Mouse (Mus musculus) stomach, embryonic 16.5 days (tissue): ENCODE measurements at regions not wholly inside any gene's neighbourhood (a gene's known extent, or its start where the extent isn't known, plus 50 kb on each side); places are given as distances from the start of the nearest gene placed in this dataset.
A peak's percentile ranks its signal among the peaks of the same experiment; 100 is the strongest.

ENCODE experiments used
- ATAC-seq: fragments of 200-750 bp; cut with Nextera tagmentation; 2 replicates; pipeline ENCODE4 v1.8.0; 2017; ENCODE audit warnings: moderate number of reproducible peaks, moderate TSS enrichment; ENCODE audit not compliant: insufficient read depth, low FRiP score
- H3K27ac ChIP-seq: fragments of 300-500 bp; sonication (generic); 2 replicates; pipeline ENCODE4 v1.5.1; 2014; ENCODE audit warnings: low read length
- H3K27me3 ChIP-seq: fragments of 300-500 bp; sonication (generic); 2 replicates; pipeline ENCODE4 v1.6.1; 2014; ENCODE audit warnings: low read length, control low read depth, mixed read lengths; ENCODE audit not compliant: control insufficient read depth, insufficient read depth
- H3K36me3 ChIP-seq: fragments of 300-500 bp; sonication (generic); 2 replicates; pipeline ENCODE4 v1.6.1; 2014; ENCODE audit warnings: low read length; ENCODE audit not compliant: control insufficient read depth, insufficient read depth
- H3K4me1 ChIP-seq: fragments of 300-500 bp; sonication (generic); 2 replicates; pipeline ENCODE4 v1.6.1; 2014; ENCODE audit warnings: low read length, control low read depth, mixed read lengths; ENCODE audit not compliant: control insufficient read depth, insufficient read depth
- H3K4me2 ChIP-seq: fragments of 300-500 bp; sonication (generic); 2 replicates; pipeline ENCODE4 v1.6.1; 2014; ENCODE audit warnings: low read depth, low read length, mixed read lengths
- H3K4me3 ChIP-seq: fragments of 300-500 bp; sonication (generic); replicated peaks from 2 replicates; pipeline ENCODE4 v1.5.1; 2014; ENCODE audit warnings: mild to moderate bottlenecking, low read length
- H3K9ac ChIP-seq: fragments of 300-500 bp; sonication (generic); 2 replicates; pipeline ENCODE4 v1.6.1; 2014; ENCODE audit warnings: low read length
- H3K9me3 ChIP-seq: fragments of 300-500 bp; sonication (generic); replicated peaks from 2 replicates; pipeline ENCODE4 v1.6.1; 2016; ENCODE audit warnings: low read length, control low read depth; ENCODE audit not compliant: control insufficient read depth
- WGBS: fragments of 180-500 bp; shearing (Covaris S2); extraction: QIAGEN DNeasy Blood & Tissue Kit; methylation state at CpG from one replicate; pipeline ENCODE4 v1.1.7; 2014; 5-methylcytosine and 5-hydroxymethylcytosine counted together

DNA sequence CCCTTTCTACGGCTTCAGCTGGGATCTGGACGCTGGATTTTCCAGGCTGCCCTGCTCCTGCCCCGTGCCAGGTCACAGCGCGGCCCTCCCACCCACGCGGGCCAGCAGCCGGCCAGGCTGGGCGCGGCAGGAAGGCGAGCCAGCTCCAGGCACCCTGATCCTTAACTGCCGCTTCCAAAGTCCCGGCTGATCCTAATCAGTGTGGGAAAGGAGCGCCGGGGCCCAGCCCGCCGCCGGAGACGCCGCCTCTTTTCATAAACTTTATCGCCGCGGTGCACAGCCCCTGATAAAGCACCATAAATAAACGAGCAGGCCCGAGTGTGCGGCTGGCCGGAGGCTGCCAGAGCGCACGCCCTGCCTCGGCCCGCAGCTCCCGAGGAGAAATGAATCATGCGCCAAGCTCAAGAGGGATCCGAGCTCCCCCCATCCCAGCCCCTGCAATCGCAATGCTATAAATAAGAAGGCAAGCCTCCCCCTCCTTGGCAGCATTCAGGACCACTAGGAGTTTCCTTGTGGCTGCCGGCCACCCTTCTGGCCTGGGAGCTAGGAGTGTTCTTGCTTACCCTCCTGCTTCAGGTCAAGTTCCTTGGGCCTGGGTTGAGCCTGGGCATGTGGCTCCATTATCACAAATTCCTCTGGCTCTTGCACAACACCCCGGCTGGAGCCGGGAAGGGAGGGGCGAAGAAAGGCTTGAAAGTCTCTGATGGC is 118.1 kb upstream of the Hes1 start:
- H3K9ac ChIP-seq = peak overlapping the region; percentile 73
- WGBS = 2% methylated on average over 39 of the region's 39 CpGs
- peak; percentile 92 for ATAC-seq

GRCm38 (mm10) chr16:29946966-29947365 is 117.2 kb upstream of the Hes1 start:
- no peaks in the 10 kb centered on the region for H3K9me3 ChIP-seq
- no peak overlapping the region for H3K4me2 ChIP-seq

More for the DNA sequence above, 118.1 kb upstream of the Hes1 start:
- no peaks in the 10 kb centered on the region for H3K27me3 ChIP-seq
- H3K4me3 ChIP-seq = peak overlapping the region; percentile 38
- H3K9me3 ChIP-seq = no peaks in the 10 kb centered on the region
- H3K27ac ChIP-seq = peak overlapping the region; percentile 98
- H3K4me2 ChIP-seq = peak overlapping the region; percentile 64
- no peaks in the 10 kb centered on the region for H3K36me3 ChIP-seq
- H3K4me1 ChIP-seq = peaks cover 28% of the 10 kb centered on the region

GRCm38 (mm10) chr16:29947670-29948069 is 116.5 kb upstream of the Hes1 start:
- Histone ChIP-seq H3K4me3 (no peak overlapping the region), H3K36me3 (no peaks in the 10 kb centered on the region), H3K9me3 (no peaks in the 10 kb centered on the region), H3K4me1 (peaks cover 28% of the 10 kb centered on the region), H3K27ac (peak overlapping the region; percentile 9; the same call in 1 of the 2 replicates), H3K9ac (no peak overlapping the region), H3K27me3 (no peaks in the 10 kb centered on the region), H3K4me2 (no peak overlapping the region)
- ATAC-seq = no peak
- 78% methylated on average over 5 of the region's 5 CpGs for WGBS

More at GRCm38 (mm10) chr16:29946966-29947365, 117.2 kb upstream of the Hes1 start:
- peak overlapping the region; percentile 98; the same call in 1 of the 2 replicates for H3K27ac ChIP-seq
- WGBS = 55% methylated on average over 5 of the region's 5 CpGs
- no peaks in the 10 kb centered on the region for H3K36me3 ChIP-seq
- no peak overlapping the region for H3K4me3 ChIP-seq
- H3K9ac ChIP-seq = no peak overlapping the region
- no peak for ATAC-seq
- peaks cover 28% of the 10 kb centered on the region for H3K4me1 ChIP-seq
- H3K27me3 ChIP-seq = no peaks in the 10 kb centered on the region

GRCm38 (mm10) chr16:29950136-29950535 is 114.0 kb upstream of the Hes1 start:
- 53% methylated on average over 9 of the region's 9 CpGs for WGBS
- Histone ChIP-seq H3K9ac (no peak overlapping the region), H3K9me3 (no peaks in the 10 kb centered on the region), H3K4me3 (no peak overlapping the region), H3K4me1 (peaks cover 14% of the 10 kb centered on the region), H3K27ac (no peak overlapping the region), H3K36me3 (no peaks in the 10 kb centered on the region), H3K27me3 (no peaks in the 10 kb centered on the region), H3K4me2 (no peak overlapping the region)
- ATAC-seq = no peak

DNA sequence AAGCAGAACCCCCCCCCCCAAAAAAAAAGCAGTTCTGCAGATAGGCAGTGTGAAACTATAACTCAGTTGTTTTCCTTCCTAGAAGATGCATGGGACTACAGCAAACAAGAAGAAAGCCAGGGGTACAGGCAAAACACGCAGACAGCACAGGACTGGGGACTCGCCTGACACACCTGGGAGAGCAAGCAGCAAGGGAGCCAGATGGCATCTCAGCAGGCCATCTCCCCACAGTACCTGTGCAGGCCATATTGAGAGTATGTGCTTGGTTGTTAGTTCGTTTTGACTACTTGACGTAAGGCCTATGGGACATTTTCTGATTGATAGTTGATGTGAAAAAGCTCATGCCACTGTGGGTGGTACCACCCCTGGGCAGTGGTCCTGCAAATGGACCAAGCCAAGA is 113.4 kb upstream of the Hes1 start:
- 89% methylated on average over 4 of the region's 4 CpGs for WGBS
- no peak for ATAC-seq
- H3K4me3 ChIP-seq = no peak overlapping the region

DNA sequence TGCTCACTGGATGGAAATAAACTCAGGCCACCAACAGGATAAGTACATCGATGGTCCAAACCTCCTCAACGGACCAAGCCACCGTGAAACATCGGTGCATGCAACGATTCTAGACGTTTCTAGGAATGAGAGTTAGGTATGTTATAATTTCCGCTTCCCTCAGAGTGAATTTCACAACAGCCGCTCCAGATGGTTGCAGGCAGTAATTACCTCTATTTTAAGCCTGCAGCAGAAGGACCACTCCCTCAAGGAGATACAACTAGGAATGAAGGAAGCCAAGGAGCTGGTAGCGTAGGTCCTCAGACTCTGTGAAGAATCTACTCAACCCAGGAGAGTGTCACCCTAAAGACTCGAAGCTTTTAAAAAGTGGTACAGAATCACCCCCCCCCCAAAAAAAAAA is 109.5 kb upstream of the Hes1 start:
- ATAC-seq = no peak
- no peak overlapping the region for H3K27ac ChIP-seq

More for the DNA sequence above, 113.4 kb upstream of the Hes1 start:
- Histone ChIP-seq H3K36me3 (no peaks in the 10 kb centered on the region), H3K4me1 (peaks cover 10% of the 10 kb centered on the region), H3K4me2 (no peak overlapping the region), H3K9me3 (no peaks in the 10 kb centered on the region), H3K9ac (no peak overlapping the region), H3K27ac (no peak overlapping the region), H3K27me3 (no peaks in the 10 kb centered on the region)

DNA sequence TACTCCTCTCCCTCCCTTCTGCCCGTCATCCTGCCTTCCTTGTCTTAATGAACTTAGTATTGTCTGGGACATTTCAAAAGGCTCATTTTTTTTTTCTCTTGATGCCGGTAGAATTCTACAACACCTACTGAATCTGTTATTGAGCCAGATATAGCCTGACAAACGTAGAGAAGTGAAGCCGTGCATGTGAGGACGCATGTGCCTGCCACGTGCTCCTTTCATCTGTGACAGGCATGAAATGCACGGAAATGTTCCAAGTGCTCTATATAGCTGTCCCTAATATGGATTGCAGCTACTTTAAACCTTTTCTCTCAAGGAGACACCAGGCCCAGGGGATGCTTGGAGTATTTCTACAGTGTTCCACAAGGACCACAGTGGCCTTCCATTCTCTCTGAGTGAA is 107.3 kb upstream of the Hes1 start:
- Histone ChIP-seq H3K4me2 (no peak overlapping the region), H3K9ac (no peak overlapping the region), H3K27me3 (no peaks in the 10 kb centered on the region), H3K27ac (no peak overlapping the region), H3K4me1 (peaks cover 5% of the 10 kb centered on the region; the same call in 1 of the 2 replicates), H3K9me3 (no peaks in the 10 kb centered on the region), H3K36me3 (no peaks in the 10 kb centered on the region), H3K4me3 (no peak overlapping the region)
- ATAC-seq = no peak
- whole genome bisulfite sequencing = 71% methylated on average over 7 of the region's 7 CpGs

More for the DNA sequence above, 109.5 kb upstream of the Hes1 start:
- no peaks in the 10 kb centered on the region for H3K27me3 ChIP-seq
- no peaks in the 10 kb centered on the region for H3K9me3 ChIP-seq
- 83% methylated on average over 10 of the region's 10 CpGs for WGBS
- H3K4me3 ChIP-seq = no peak overlapping the region
- H3K9ac ChIP-seq = no peak overlapping the region
- H3K4me1 ChIP-seq = no peaks in the 10 kb centered on the region
- no peak overlapping the region for H3K4me2 ChIP-seq
- no peaks in the 10 kb centered on the region for H3K36me3 ChIP-seq

- H3K4me3 ChIP-seq = no peak overlapping the region
- peak; percentile 40; the same call in 1 of the 2 replicates for ATAC-seq
- H3K36me3 ChIP-seq = no peaks in the 10 kb centered on the region
- H3K27ac ChIP-seq = peak overlapping the region; percentile 34; the same call in 1 of the 2 replicates
- H3K4me1 ChIP-seq = peaks cover 5% of the 10 kb centered on the region; the same call in 1 of the 2 replicates
- H3K9ac ChIP-seq = no peak overlapping the region
- H3K27me3 ChIP-seq = no peaks in the 10 kb centered on the region
- 54% methylated on average over 12 of the region's 12 CpGs for WGBS
- no peaks in the 10 kb centered on the region for H3K9me3 ChIP-seq
- H3K4me2 ChIP-seq = no peak overlapping the region
Measured at GRCm38 (mm10) chr16:29959939-29960637, 104.1 kb upstream of the Hes1 start.

DNA sequence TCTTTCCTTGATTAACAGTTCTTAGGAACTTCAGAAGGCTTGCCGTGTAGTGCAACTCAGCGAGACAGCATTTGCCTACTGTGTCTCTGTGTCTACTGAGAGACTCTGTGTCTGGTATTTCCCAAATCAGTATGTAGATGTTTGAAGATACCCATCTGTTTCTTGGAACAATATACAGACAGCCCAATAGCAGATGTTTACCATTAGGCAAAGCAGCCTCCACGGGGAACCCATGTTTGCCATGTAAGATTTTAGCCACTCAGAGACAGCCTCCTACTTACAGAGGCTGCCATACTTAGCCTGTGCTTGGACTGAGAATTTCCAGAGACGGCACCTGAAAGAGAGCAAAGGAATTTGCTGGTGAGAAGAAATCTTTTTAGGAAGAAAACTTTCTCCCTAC is 100.9 kb upstream of the Hes1 start:
- Histone ChIP-seq H3K4me2 (no peak overlapping the region), H3K4me1 (peaks cover 5% of the 10 kb centered on the region; the same call in 1 of the 2 replicates), H3K4me3 (no peak overlapping the region), H3K36me3 (no peaks in the 10 kb centered on the region), H3K9ac (no peak overlapping the region), H3K27me3 (no peaks in the 10 kb centered on the region), H3K27ac (no peak overlapping the region), H3K9me3 (no peaks in the 10 kb centered on the region)
- 37% methylated on average over 4 of the region's 4 CpGs for WGBS
- no peak for ATAC-seq
